Mouse (Mus musculus) heart, embryonic 14.5 days (tissue): ENCODE measurements around the gene Mctp1. TPM values are rescaled to one million over a fixed set of nuclear protein-coding genes. Genes with fewer than 3 reads are reported as not detected.

Experiments
- ATAC-seq: fragments of 200-750 bp; cut with Nextera tagmentation; 2 replicates; pipeline ENCODE4 v1.8.0; 2017; ENCODE audit warnings: low read depth, moderate TSS enrichment; ENCODE audit not compliant: insufficient number of reproducible peaks, insufficient read depth, low FRiP score
- H3K27ac ChIP-seq, 2 experiments: fragments of 200-500 bp in 1 of 2; fragments of 300-500 bp in 1 of 2; sonication (generic) in 1 of 2; replicated peaks in 1 of 2; 2 replicates each; pipeline ENCODE4 v1.5.1; 2012 to 2014; ENCODE audit warnings: low read depth in 2 of 2, low read length in 2 of 2, control low read depth in 1 of 2, mild to moderate bottlenecking in 1 of 2, mixed read lengths in 1 of 2; ENCODE audit not compliant: control insufficient read depth in 1 of 2, insufficient read depth in 1 of 2
- H3K27me3 ChIP-seq: fragments of 300-500 bp; sonication (generic); 2 replicates; pipeline ENCODE4 v1.6.1; 2014; ENCODE audit warnings: mild to moderate bottlenecking, low read length, control low read depth; ENCODE audit not compliant: control insufficient read depth, insufficient read depth
- H3K36me3 ChIP-seq: fragments of 300-500 bp; sonication (generic); 2 replicates; pipeline ENCODE4 v1.6.1; 2014; ENCODE audit warnings: mild to moderate bottlenecking, control low read depth, low read length, mixed read lengths; ENCODE audit not compliant: control insufficient read depth, insufficient read depth
- H3K4me1 ChIP-seq, 2 experiments: fragments of 200-500 bp in 1 of 2; fragments of 300-500 bp in 1 of 2; sonication (generic) in 1 of 2; 2 replicates each; pipeline ENCODE4 v1.6.1; 2012 to 2014; ENCODE audit warnings: low read length in 2 of 2, control low read depth in 1 of 2, mixed read lengths in 1 of 2; ENCODE audit not compliant: control insufficient read depth in 2 of 2, insufficient read depth in 2 of 2
- H3K4me2 ChIP-seq: fragments of 300-500 bp; sonication (generic); 2 replicates; pipeline ENCODE4 v1.6.1; 2014; ENCODE audit warnings: mild to moderate bottlenecking, low read length
- H3K4me3 ChIP-seq, 2 experiments: fragments of 200-500 bp in 1 of 2; fragments of 300-500 bp in 1 of 2; sonication (generic) in 1 of 2; 2 replicates each; pipeline ENCODE4 v1.5.1; 2012 to 2014; ENCODE audit warnings: low read length in 2 of 2, mild to moderate bottlenecking in 2 of 2, control low read depth in 1 of 2, low read depth in 1 of 2, moderate library complexity in 1 of 2; ENCODE audit not compliant: control insufficient read depth in 1 of 2, insufficient read depth in 1 of 2
- H3K9ac ChIP-seq: fragments of 300-500 bp; sonication (generic); 2 replicates; pipeline ENCODE4 v1.6.1; 2014; ENCODE audit warnings: mild to moderate bottlenecking, low read length
- H3K9me3 ChIP-seq: fragments of 300-500 bp; sonication (generic); 2 replicates; pipeline ENCODE4 v1.6.1; 2016; ENCODE audit warnings: low read length, control low read depth; ENCODE audit not compliant: control insufficient read depth
- WGBS: fragments of 180-500 bp; shearing (Covaris S2); extraction: QIAGEN DNeasy Blood & Tissue Kit; methylation state at CpG from one replicate; pipeline ENCODE4 v1.1.7; 2014; 5-methylcytosine and 5-hydroxymethylcytosine counted together
- polyA plus RNA-seq: library from polyadenylated mRNA; unstranded; fragments of >200 nt; fragmentation: Nextera tagmentation; extraction: Ambion mirVana; gene quantifications from 2 replicates; pipeline ENCODE4 v1.2.1, GENCODE M21; 2014

Gene Mctp1
- polyA plus RNA-seq, 1 experiment from 2014 or later, result 0.45 TPM

DNA sequence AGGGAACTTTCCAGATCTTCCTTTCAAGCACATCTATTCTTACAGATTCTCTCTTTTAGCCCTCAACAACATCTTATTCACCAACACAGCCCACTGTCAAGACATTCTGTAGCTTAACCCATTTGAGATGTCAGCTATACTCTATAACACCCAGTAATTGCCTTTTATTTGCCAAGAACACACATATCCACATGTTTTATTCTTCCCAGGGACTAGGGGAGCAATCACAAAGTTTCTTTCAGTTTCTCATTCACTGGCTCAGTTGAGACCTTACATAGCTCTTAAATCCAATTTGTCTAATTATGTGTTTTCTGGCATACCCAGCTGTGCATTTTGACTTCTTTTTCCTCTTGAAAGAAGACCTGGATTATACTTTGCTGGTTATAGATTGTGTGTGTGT, 508.7 kb downstream of the Mctp1 start:
- no peak overlapping the region for H3K4me2 ChIP-seq
- no peak for ATAC-seq
- H3K9ac ChIP-seq, result no peak overlapping the region
- H3K9me3 ChIP-seq, result no peaks in the 10 kb centered on the region
- no peaks in the 10 kb centered on the region for H3K27me3 ChIP-seq
- H3K4me3 ChIP-seq, result no peak overlapping the region
- H3K27ac ChIP-seq, result no peak overlapping the region
- no peaks in the 10 kb centered on the region for H3K36me3 ChIP-seq
- no peaks in the 10 kb centered on the region for H3K4me1 ChIP-seq

- Histone ChIP-seq H3K4me3 (no peak overlapping the region), H3K36me3 (no peaks in the 10 kb centered on the region), H3K9me3 (no peaks in the 10 kb centered on the region), H3K27me3 (no peaks in the 10 kb centered on the region), H3K4me2 (no peak overlapping the region), H3K4me1 (no peaks in the 10 kb centered on the region), H3K9ac (no peak overlapping the region), H3K27ac (no peak overlapping the region)
- no peak for ATAC-seq
- 83% methylated on average over 4 of the region's 4 CpGs for WGBS
Measured at GRCm38 (mm10) chr13:76895770-76896456, 511.6 kb downstream of the Mctp1 start.

DNA sequence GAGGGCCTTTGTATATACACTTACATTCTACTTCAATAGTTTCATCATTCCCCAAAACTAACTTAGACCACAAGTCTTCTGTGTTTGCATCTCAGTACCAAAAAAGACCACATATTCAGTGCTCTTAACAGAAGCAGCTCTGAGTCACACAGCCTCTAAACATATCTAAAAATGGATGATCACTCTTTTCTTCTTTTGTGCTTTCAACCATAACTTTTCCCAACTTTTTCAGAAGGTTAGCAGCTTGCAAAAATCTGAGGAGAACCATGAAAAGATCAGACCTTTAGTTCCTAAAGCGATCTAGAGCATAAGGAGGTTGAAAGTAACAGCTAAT, 512.1 kb downstream of the Mctp1 start:
- Histone ChIP-seq H3K27me3 (no peaks in the 10 kb centered on the region), H3K9me3 (no peaks in the 10 kb centered on the region), H3K9ac (no peak overlapping the region), H3K4me2 (no peak overlapping the region), H3K4me3 (no peak overlapping the region), H3K27ac (no peak overlapping the region), H3K4me1 (no peaks in the 10 kb centered on the region), H3K36me3 (no peaks in the 10 kb centered on the region)
- 77% methylated on average over 1 of the region's 1 CpGs for WGBS
- ATAC-seq, result no peak

DNA sequence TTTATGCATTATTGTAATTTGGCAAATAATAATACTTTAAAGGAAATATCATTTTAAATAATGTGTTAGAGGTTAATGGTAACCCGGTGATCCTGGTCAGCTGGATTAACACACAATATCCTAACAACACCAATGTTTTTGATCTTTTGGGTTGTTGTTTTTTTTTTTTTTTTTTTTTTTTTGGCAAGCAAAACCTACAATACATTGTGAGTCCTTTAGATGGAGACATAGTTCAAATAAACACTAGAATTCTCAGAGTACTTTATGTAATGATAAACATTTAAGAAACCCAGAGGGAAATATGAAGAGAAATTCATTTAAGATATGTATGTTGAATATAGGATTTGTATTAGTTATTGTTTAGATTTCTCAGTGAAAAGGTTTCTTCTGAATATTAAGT, 534.0 kb downstream of the Mctp1 start:
- no peaks in the 10 kb centered on the region for H3K9me3 ChIP-seq
- ATAC-seq, result no peak
- whole genome bisulfite sequencing, result 86% methylated on average over 1 of the region's 1 CpGs
- H3K4me3 ChIP-seq, result no peak overlapping the region
- no peaks in the 10 kb centered on the region for H3K4me1 ChIP-seq
- no peak overlapping the region for H3K9ac ChIP-seq
- no peak overlapping the region for H3K4me2 ChIP-seq
- H3K27me3 ChIP-seq, result no peaks in the 10 kb centered on the region
- no peak overlapping the region for H3K27ac ChIP-seq
- H3K36me3 ChIP-seq, result no peaks in the 10 kb centered on the region

DNA sequence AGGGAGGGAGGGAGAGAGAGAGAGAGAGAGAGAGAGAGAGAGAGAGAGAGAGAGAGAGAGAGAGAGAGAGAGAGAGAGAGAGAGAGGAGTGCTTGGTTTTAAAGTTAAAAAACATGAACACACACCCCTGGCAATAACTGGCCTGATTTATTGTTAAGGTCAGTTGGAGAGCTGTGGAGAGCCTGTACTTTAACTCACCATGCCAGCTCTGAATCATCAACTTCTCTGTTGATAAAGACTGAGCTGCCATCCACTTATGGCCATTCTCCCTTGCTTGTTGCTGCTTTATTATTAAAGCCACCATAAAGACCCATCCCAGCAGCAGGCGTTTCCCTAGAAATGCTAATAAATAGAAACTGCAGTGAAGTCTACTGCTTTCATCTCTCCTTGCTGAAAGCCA, 542.5 kb downstream of the Mctp1 start:
- 43% methylated on average over 1 of the region's 1 CpGs for WGBS
- no peak for ATAC-seq
- H3K9me3 ChIP-seq, result no peaks in the 10 kb centered on the region
- no peaks in the 10 kb centered on the region for H3K4me1 ChIP-seq
- H3K9ac ChIP-seq, result no peak overlapping the region
- no peak overlapping the region for H3K27ac ChIP-seq
- H3K27me3 ChIP-seq, result no peaks in the 10 kb centered on the region
- H3K4me3 ChIP-seq, result no peak overlapping the region
- no peaks in the 10 kb centered on the region for H3K36me3 ChIP-seq
- no peak overlapping the region for H3K4me2 ChIP-seq

GRCm38 (mm10) chr13:76927875-76928440, 543.6 kb downstream of the Mctp1 start:
- no peaks in the 10 kb centered on the region for H3K9me3 ChIP-seq
- WGBS, result 56% methylated on average over 5 of the region's 5 CpGs
- H3K9ac ChIP-seq, result no peak overlapping the region
- H3K4me2 ChIP-seq, result no peak overlapping the region
- no peaks in the 10 kb centered on the region for H3K36me3 ChIP-seq
- no peak overlapping the region for H3K27ac ChIP-seq
- no peaks in the 10 kb centered on the region for H3K27me3 ChIP-seq
- ATAC-seq, result no peak
- no peaks in the 10 kb centered on the region for H3K4me1 ChIP-seq
- H3K4me3 ChIP-seq, result no peak overlapping the region

DNA sequence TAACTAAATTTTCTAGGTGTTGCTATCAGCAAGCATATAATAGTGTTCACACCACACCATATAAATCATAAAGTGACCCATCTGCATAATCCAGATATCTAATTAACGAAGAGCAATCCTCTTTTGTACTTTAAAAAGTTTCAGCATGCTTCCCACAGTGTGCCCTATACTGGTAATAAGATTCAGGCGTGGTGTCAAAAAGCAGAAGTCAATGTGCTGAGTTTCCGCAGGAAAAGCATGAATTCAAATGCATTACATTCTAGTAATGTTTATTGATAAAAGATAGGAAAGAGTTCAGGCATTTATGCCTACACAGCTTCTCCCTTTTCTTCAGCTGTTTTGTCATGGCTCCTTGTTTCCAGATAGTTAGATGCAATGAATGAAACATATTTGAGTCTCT, 544.8 kb downstream of the Mctp1 start:
- Histone ChIP-seq H3K4me3 (no peak overlapping the region), H3K36me3 (no peaks in the 10 kb centered on the region), H3K27me3 (no peaks in the 10 kb centered on the region), H3K9ac (no peak overlapping the region), H3K9me3 (no peaks in the 10 kb centered on the region), H3K4me2 (no peak overlapping the region), H3K4me1 (no peaks in the 10 kb centered on the region), H3K27ac (no peak overlapping the region)
- no peak for ATAC-seq
- WGBS, result 78% methylated on average over 3 of the region's 3 CpGs

DNA sequence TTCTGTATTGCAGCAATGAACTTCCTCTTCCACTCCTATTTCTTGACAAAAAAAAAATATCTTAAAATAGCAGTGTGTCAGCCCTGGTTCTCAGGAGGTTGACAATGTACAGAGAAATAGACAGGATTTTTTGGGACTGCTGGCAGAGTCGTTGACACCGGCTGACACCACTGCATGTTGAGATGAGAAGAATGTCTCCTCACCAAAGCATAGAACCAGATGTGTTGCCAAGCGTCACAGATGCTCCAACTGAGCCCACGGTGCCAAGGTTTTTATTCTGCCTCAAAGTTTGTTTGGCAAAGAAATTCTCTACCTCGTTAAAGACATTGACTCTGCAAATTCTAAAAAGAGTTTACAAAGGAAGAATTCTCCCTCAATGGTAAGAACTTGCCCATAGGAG, 548.6 kb downstream of the Mctp1 start:
- H3K9me3 ChIP-seq, result no peaks in the 10 kb centered on the region
- no peak overlapping the region for H3K4me2 ChIP-seq
- no peak overlapping the region for H3K9ac ChIP-seq
- H3K4me3 ChIP-seq, result no peak overlapping the region
- no peaks in the 10 kb centered on the region for H3K27me3 ChIP-seq
- no peak overlapping the region for H3K27ac ChIP-seq
- no peak for ATAC-seq
- H3K4me1 ChIP-seq, result no peaks in the 10 kb centered on the region
- H3K36me3 ChIP-seq, result no peaks in the 10 kb centered on the region
- WGBS, result 43% methylated on average over 5 of the region's 5 CpGs
